Mouse (Mus musculus) T-helper 17 cell (primary cell): ENCODE measurements around the gene Hrh2.

Experiments used
- in situ Hi-C, 2 experiments: fragments of 300-600 bp; cut with MboI, MseI; formaldehyde crosslinking; loops; 1 replicate in 1 of 2; 2 replicates in 1 of 2; pipeline ENCODE4 v1.15.1; 2025; ENCODE audit warnings: high pct_unique_total_duplicates in 2 of 2

Gene Hrh2

GRCm38 (mm10) chr13:54215777-54216316 lies 23.9 kb downstream of the Hrh2 start:
- in situ Hi-C loops, result no loop called here

GRCm38 (mm10) chr13:54218341-54218740 lies 26.4 kb downstream of the Hrh2 start:
- in situ Hi-C loops, result no loop called here

- in situ Hi-C loops, result loop anchor here in 1 of 2 experiments (10.0 kb wide), 1 partner anchor 107 kb away; no protein-coding TSS in a partner anchor
Measured at GRCm38 (mm10) chr13:54221631-54222179, 29.8 kb downstream of the Hrh2 start.

- in situ Hi-C loops, result loop anchor here in 1 of 2 experiments (10.0 kb wide), 1 partner anchor 108 kb away; no protein-coding TSS in a partner anchor
Measured at GRCm38 (mm10) chr13:54222921-54223769, 31.2 kb downstream of the Hrh2 start.

DNA sequence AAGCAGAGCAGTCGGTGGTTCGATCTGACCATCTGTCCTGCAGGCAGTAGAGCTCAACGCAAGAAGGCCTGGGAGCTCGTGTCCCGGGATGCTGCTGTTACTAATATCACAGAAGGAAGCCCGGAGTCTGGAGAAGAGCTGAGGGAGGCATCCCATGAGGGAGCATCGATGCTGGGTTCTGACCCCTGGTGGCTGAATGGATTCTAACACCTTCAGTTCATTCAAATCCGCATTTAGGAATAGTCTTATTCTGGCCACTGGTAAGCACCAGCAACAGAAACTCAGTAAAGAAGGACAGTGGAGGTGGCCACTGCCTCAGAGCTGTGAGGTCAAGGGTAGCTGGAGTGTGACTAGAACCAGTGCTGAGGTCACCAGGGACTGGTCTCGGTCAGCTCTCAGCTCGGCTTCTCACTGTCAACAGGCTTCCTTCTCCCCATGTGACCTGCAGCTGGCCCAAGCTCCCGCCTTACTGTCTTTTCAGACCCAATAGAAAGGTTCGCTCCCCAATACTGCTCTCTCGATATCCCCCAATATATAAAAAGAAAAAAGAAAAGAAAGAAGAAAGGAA lies 36.1 kb downstream of the Hrh2 start:
- in situ Hi-C loops, result loop anchor here in 1 of 2 experiments (10.0 kb wide), 1 partner anchor 113 kb away; no protein-coding TSS in a partner anchor

DNA sequence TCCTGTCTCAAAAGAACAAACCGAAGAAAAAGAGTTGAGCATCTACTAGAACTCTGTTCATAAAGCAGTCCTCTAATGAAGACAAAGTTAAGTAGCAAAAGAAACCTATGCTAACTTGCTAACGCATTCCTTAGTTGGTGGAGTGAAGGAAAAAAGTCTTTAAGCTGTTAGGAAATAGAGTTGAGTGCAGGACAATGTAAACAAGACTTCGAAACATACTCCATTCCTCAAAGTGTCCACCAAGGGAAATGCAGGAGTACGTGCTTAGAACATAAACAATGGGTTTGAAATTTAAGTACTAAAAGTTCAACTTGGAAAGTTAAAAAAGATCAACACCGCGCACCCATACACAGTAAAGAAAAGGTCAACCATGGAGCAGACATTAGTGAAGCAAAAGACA lies 38.2 kb downstream of the Hrh2 start:
- in situ Hi-C loops, result no loop called here

GRCm38 (mm10) chr13:54231868-54232267 lies 39.9 kb downstream of the Hrh2 start:
- in situ Hi-C loops, result no loop called here

GRCm38 (mm10) chr13:54237512-54237911 lies 45.6 kb downstream of the Hrh2 start:
- in situ Hi-C loops, result no loop called here

- in situ Hi-C loops, result no loop called here
Measured at GRCm38 (mm10) chr13:54238585-54239323, 46.8 kb downstream of the Hrh2 start.

- in situ Hi-C loops, result loop anchor here in 1 of 2 experiments (5.0 kb wide), 1 partner anchor 210 kb away; no protein-coding TSS in a partner anchor
Measured at GRCm38 (mm10) chr13:54242380-54242779, 50.5 kb downstream of the Hrh2 start.

GRCm38 (mm10) chr13:54245204-54245603 lies 53.3 kb downstream of the Hrh2 start:
- in situ Hi-C loops, result no loop called here

GRCm38 (mm10) chr13:54247545-54247944 lies 55.6 kb downstream of the Hrh2 start:
- in situ Hi-C loops, result no loop called here

DNA sequence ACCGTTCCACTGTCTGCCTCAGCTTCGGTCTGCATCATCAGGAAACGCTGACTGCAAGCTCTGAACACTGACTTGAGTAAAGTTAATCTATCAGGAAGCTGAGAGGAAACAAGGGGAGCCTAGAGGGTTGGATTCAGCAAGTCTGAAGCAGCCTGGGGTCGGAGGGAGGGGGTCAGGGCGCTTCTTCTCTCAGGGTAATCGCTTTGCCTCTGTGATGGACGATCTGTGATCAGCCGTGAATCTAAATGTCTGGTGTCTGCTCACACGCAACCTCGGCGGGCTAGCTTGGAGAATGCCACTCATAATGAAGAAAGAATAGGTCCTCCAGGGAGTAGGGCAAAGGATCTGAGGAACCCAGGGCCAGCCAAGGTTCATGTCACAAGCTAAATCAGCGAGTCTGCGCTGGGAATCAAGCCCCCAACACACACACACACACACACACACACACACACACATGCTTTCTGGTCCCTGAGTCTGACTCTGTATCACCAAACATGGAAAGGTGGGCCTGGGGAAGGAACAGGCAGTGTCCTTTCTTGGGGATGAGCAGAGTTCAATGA lies 56.6 kb downstream of the Hrh2 start:
- in situ Hi-C loops, result no loop called here

DNA sequence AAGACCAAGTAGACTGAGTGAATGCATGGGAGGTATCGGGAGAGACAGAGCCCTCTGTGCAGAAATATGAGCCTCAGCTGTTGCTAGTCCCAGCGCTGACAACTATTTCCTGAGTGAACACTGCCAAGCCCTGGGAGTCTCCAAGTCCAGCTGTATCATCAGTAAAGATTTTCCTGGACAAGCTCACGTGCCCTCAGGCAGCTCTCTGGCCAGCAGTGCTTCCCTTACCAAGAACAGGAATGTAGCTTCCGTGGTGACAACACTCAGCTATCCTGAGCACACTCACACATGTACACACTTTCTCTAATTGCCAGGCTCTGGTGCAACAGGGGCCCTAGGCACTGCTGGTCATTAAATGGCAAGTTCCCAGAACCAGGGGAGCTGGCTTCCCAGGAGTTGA lies 57.1 kb downstream of the Hrh2 start:
- in situ Hi-C loops, result no loop called here

- in situ Hi-C loops, result loop anchor here (5.0 kb wide), 4 partner anchors 72 to 192 kb away; no protein-coding TSS in a partner anchor
Measured at GRCm38 (mm10) chr13:54250346-54250745, 58.4 kb downstream of the Hrh2 start.

GRCm38 (mm10) chr13:54251541-54252225 lies 59.8 kb downstream of the Hrh2 start:
- in situ Hi-C loops, result loop anchor here (5.0 kb wide), 4 partner anchors 71 to 191 kb away; no protein-coding TSS in a partner anchor

DNA sequence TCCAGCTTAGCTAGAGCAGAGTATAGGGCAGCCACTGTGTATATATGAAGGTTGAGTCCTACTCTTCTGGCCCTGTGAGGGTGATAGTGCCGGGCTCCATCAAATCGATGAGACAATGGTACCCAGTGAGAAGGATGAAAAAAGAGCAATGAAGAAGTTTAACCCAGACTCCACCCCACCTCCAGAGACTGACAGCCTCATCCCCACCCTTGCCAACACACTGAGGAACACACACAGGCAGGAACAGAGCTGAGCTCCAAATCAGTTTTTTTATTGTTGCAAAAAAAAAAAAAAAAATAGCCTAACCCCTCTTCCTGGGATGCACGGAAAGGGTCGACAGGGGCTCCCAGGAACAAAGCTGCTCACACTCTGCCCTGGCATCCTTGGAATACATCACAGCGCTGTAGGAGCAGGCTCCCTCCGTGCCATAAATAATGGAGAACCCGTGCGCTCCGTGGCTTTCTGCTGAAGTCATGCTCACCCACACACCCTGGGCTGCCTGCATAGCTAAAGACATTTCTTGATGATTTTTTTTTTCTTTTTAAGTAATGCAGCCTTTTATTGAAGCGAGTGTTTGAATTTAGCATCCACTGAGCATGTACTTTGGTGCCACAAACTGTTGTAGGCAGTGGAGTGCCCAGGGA lies 65.8 kb downstream of the Hrh2 start:
- in situ Hi-C loops, result no loop called here

GRCm38 (mm10) chr13:54258231-54258743 lies 66.4 kb downstream of the Hrh2 start:
- in situ Hi-C loops, result no loop called here

DNA sequence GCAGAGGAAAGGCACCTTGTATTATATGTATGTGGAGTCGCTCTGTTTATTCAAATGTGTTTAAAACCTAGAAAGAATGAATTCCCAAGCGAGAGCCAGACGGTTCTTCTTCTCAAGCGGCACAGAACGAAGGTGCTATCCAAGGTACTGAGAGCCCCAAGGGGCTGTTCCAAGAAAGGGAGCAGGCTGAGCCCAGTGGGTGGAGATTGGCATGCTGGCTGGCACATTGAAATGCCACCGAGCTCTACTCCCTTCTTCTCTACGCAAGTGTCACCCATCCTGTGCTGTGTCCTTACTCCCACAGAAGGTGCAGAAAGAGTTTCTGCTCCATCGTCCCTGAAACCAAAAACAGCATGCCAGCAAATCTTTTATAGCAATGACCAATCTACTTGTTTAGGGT lies 68.4 kb downstream of the Hrh2 start:
- in situ Hi-C loops, result no loop called here
